Mouse (Mus musculus): ENCODE data around the gene Chd3. TPM values are rescaled to one million over a fixed set of nuclear protein-coding genes. Genes with fewer than 3 reads are reported as not detected.
A peak's percentile ranks its signal among the peaks of the same experiment; 100 is the strongest.

Chd3 gene
- polyA plus RNA-seq, 1 experiment from 2014 or later, result 8.7 TPM

GRCm38 (mm10) chr11:69401987-69402386, 32.8 kb upstream of the Chd3 start:
- 87% methylated on average over 12 of the region's 12 CpGs for WGBS (ENCODE audit: insufficient replicate concordance)
- no peak for ATAC-seq

GRCm38 (mm10) chr11:69401210-69401637, 32.0 kb upstream of the Chd3 start:
- ATAC-seq, result peak; percentile 83
- no peak overlapping the region for H3K4me3 ChIP-seq (ENCODE audit: low read depth, low read length)
- TF ChIP-seq CTCF (IDR thresholded peaks at IDR 0.05; ENCODE audit: low read depth) (peak; percentile 99), EP300 (IDR thresholded peaks at IDR 0.05; ENCODE audit: low read depth) (no peak)
- H3K4me2 ChIP-seq (ENCODE audit: low read depth, low read length), result 0 out of 2 replicates have a peak overlapping the region, but pooled peaks have one; percentile 27
- no peak overlapping the region for H3K27ac ChIP-seq (ENCODE audit: low read depth)
- H3K4me1 ChIP-seq (ENCODE audit: insufficient read depth), result peaks cover 7% of the 10 kb centered on the region
- H3K9ac ChIP-seq (replicated peaks), result no peak overlapping the region
- no peaks in the 10 kb centered on the region for H3K27me3 ChIP-seq (ENCODE audit: insufficient read depth, low read length)
- no peaks in the 10 kb centered on the region for H3K9me3 ChIP-seq (ENCODE audit: low read length)
- 32% methylated on average over 22 of the region's 22 CpGs for WGBS (ENCODE audit: insufficient replicate concordance)
- DNase-seq, result peak; percentile 91
- H3K36me3 ChIP-seq (replicated peaks; ENCODE audit: insufficient read depth, low read length), result peaks cover 53% of the 10 kb centered on the region

More at GRCm38 (mm10) chr11:69401987-69402386, 32.8 kb upstream of the Chd3 start:
- H3K9me3 ChIP-seq (ENCODE audit: low read length), result no peaks in the 10 kb centered on the region
- no peak for DNase-seq
- peaks cover 1% of the 10 kb centered on the region; the same call in 1 of the 2 replicates for H3K4me1 ChIP-seq (ENCODE audit: insufficient read depth)
- no peaks in the 10 kb centered on the region for H3K27me3 ChIP-seq (ENCODE audit: insufficient read depth, low read length)
- TF ChIP-seq CTCF (IDR thresholded peaks at IDR 0.05; ENCODE audit: low read depth) (no peak), EP300 (IDR thresholded peaks at IDR 0.05; ENCODE audit: low read depth) (no peak)
- H3K4me2 ChIP-seq (ENCODE audit: low read depth, low read length), result no peak overlapping the region
- H3K27ac ChIP-seq (ENCODE audit: low read depth), result no peak overlapping the region
- no peak overlapping the region for H3K9ac ChIP-seq (replicated peaks)
- peaks cover 59% of the 10 kb centered on the region for H3K36me3 ChIP-seq (replicated peaks; ENCODE audit: insufficient read depth, low read length)
- H3K4me3 ChIP-seq (ENCODE audit: low read depth, low read length), result no peak overlapping the region

DNA sequence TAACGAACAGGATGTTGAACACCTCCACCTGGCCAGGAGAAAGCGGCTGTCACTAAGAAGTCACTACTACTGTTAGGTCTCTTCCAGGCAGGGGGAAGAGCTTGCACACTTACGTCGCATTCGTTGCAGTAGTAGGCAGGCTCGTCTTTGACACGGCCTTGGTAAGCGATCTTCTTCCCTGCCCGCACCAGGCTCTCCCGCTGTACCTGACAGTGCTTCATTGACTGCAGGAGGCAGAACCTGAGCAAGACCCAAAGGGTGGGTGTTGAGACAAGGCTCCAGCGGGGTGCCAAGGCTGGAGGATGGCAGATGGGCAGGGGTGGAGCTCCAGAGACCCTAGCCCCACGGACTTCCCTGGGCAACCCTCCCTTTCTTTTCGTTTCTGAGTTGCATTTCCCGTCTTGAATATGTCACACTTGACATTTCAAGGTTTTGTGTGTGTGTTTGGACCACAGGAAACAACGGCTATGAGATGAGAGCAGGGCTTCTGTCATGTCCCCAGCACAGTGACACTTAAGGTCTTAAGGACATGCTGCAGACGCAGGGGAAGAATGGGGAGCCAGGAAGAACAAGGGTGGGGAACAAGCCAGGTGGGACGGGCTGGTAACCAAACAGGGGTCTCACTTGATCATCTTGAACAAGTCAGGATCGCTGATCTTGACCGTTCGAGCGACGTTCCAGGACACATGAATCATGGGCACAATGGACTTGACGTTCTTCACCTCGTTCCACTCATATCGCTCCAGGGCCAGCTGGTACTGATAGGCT, 31.1 kb upstream of the Chd3 start:
- no peak for TF ChIP-seq CTCF (IDR thresholded peaks at IDR 0.05; ENCODE audit: low read depth)
- H3K9ac ChIP-seq (replicated peaks), result no peak overlapping the region
- peaks cover 44% of the 10 kb centered on the region for H3K36me3 ChIP-seq (replicated peaks; ENCODE audit: insufficient read depth, low read length)
- no peaks in the 10 kb centered on the region for H3K27me3 ChIP-seq (ENCODE audit: insufficient read depth, low read length)
- peaks cover 7% of the 10 kb centered on the region for H3K4me1 ChIP-seq (ENCODE audit: insufficient read depth)
- H3K9me3 ChIP-seq (ENCODE audit: low read length), result no peaks in the 10 kb centered on the region
- no peak for ATAC-seq
- no peak overlapping the region for H3K4me3 ChIP-seq (ENCODE audit: low read depth, low read length)
- no peak overlapping the region for H3K4me2 ChIP-seq (ENCODE audit: low read depth, low read length)
- WGBS (ENCODE audit: insufficient replicate concordance), result 88% methylated on average over 25 of the region's 25 CpGs
- no peak for DNase-seq
- no peak overlapping the region for H3K27ac ChIP-seq (ENCODE audit: low read depth)

DNA sequence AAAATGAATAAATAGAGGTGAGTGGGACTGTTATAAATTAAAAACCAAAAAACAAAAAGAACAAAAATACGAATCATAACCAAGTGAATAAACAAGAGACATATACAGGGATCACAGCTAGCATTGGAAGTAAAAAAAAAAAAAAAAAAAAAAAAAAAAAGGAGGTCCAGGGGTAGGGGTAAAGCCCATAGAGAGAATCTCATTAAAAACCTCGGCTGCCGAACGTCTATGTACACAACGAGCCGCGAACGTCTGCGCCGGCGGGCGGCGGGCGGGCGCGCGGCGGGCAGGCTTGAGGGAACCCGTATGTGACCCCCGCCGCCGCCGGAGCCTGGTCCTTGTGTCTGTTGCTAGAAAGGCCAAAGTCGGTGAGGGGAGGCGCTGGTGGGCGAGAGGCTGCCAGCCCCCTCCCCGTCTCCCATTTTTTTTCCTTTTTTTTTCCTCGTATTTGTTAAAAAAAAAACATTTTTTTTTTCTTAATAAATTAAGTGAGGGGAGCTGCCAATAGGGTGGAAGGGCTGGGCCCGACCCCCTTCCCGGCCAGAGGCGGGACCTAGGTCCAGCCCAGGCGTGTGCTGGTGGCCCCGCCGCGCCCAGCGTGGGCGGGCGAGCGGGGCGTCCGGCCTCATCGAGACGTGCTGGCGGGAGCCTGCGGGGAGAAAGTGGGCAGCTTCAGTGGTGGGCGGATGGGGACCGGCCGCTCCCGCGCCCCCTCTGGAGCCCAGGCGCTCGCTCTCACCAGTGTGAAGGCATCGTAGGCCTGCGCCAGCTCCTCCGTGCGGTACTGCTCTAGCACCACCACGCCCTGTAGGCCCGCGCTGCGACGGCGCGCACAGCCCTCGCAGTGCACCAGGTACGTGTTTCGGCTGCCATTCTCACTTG, 30.2 kb upstream of the Chd3 start:
- Histone ChIP-seq H3K27ac (ENCODE audit: low read depth) (no peak overlapping the region), H3K36me3 (replicated peaks; ENCODE audit: insufficient read depth, low read length) (peaks cover 38% of the 10 kb centered on the region), H3K4me2 (ENCODE audit: low read depth, low read length) (no peak overlapping the region), H3K4me1 (ENCODE audit: insufficient read depth) (peaks cover 8% of the 10 kb centered on the region), H3K9ac (replicated peaks) (no peak overlapping the region), H3K4me3 (ENCODE audit: low read depth, low read length) (no peak overlapping the region), H3K27me3 (ENCODE audit: insufficient read depth, low read length) (no peaks in the 10 kb centered on the region), H3K9me3 (ENCODE audit: low read length) (no peaks in the 10 kb centered on the region)
- no peak for DNase-seq
- WGBS (ENCODE audit: insufficient replicate concordance), result 79% methylated on average over 66 of the region's 66 CpGs
- no peak for TF ChIP-seq EP300 (IDR thresholded peaks at IDR 0.05; ENCODE audit: low read depth)
- TF ChIP-seq CTCF (IDR thresholded peaks at IDR 0.05; ENCODE audit: low read depth), result no peak
- no peak for ATAC-seq

DNA sequence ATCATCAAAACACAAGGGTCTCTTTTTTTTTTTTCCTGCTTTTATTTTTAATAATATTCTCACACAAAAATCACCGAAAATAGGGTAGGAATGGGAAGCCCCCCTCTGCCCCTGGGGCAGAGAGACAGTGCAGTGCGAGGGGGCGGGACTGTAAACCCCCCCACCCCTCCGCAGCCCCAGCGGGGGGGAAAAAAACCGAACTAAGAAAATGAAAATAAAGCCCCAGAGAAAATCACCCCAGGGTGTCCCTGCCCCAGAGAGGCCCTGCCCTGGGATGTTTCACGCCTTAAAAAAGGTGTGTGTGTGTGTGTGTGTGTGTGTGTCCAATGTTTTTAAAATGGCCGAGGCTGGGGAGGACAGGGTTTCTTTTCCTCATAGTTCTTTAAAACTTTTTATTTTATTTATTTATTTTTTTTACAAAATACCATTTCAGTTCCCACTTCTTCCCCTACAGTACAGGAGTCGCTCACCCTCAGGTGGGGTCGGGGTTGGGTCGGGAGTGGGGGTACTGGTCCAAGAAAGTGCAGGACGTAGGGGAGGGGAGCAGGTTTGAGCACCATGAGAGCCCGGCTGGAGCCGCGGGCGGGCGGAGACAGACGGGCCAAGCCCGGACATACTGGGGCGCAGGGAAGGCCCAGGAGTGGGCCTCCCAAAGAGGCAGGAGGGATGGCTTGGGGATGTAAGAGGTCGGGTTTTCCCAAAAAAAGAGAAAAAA, 29.4 kb upstream of the Chd3 start:
- Histone ChIP-seq H3K9me3 (ENCODE audit: low read length) (no peaks in the 10 kb centered on the region), H3K27me3 (ENCODE audit: insufficient read depth, low read length) (no peaks in the 10 kb centered on the region), H3K9ac (replicated peaks) (no peak overlapping the region), H3K4me3 (ENCODE audit: low read depth, low read length) (no peak overlapping the region), H3K4me1 (ENCODE audit: insufficient read depth) (peaks cover 11% of the 10 kb centered on the region), H3K36me3 (replicated peaks; ENCODE audit: insufficient read depth, low read length) (peaks cover 30% of the 10 kb centered on the region), H3K27ac (ENCODE audit: low read depth) (no peak overlapping the region), H3K4me2 (ENCODE audit: low read depth, low read length) (peak overlapping the region; percentile 48)
- TF ChIP-seq CTCF (IDR thresholded peaks at IDR 0.05; ENCODE audit: low read depth) (no peak), EP300 (IDR thresholded peaks at IDR 0.05; ENCODE audit: low read depth) (no peak)
- DNase-seq (no peak), ATAC-seq (no peak)
- 67% methylated on average over 21 of the region's 21 CpGs for WGBS (ENCODE audit: insufficient replicate concordance)
